Mouse (Mus musculus): ENCODE data around the gene Csnk2b.

GRCm38 (mm10) chr17:35076507-35077176, 45.2 kb downstream of the Csnk2b start, which contains the start of gene Ly6g6e:
- TF ChIP-seq CTCF (IDR thresholded peaks at IDR 0.05) (no peak), POLR2A (IDR thresholded peaks at IDR 0.05; ENCODE audit: insufficient read depth, low read depth, low read length) (no peak)
